Mouse (Mus musculus): ENCODE results near the gene Cd70. TPM values are rescaled to one million over a fixed set of nuclear protein-coding genes. Genes with fewer than 3 reads are reported as not detected.

Cd70 gene
- polyA plus RNA-seq, 1 experiment from 2014 or later, result not detected

GRCm38 (mm10) chr17:57105181-57106034, 44.2 kb downstream of the Cd70 start, which contains the start of gene Tnfsf9:
Gene Tnfsf9, plus strand, starts transcription at chr17:57105325.
- DNase-seq, result peak; percentile 65
- H3K9me3 ChIP-seq (ENCODE audit: low read depth, low read length), result no peaks in the 10 kb centered on the region
- peak within 1 kb of the TSS; percentile 88 for H3K4me2 ChIP-seq
- H3K27me3 ChIP-seq (ENCODE audit: insufficient read depth, low read length), result no peaks in the 10 kb centered on the region
- H3K36me3 ChIP-seq (ENCODE audit: insufficient read depth), result no peaks in the 10 kb centered on the region
- H3K9ac ChIP-seq, result peak within 1 kb of the TSS; percentile 69
- H3K4me1 ChIP-seq (ENCODE audit: insufficient read depth), result 0 out of 2 replicates have a peak, but pooled peaks cover 5% of the 10 kb centered on the region
- peak; percentile 87 for ATAC-seq (ENCODE audit: insufficient read depth)
- peak within 1 kb of the TSS; percentile 72; the same call in 1 of the 2 replicates for H3K27ac ChIP-seq (ENCODE audit: low read depth)
- H3K4me3 ChIP-seq (ENCODE audit: low read depth, low read length), result peak within 1 kb of the TSS; percentile 64
- WGBS, result under 1% methylated on average over 50 of the region's 61 CpGs
- no peak for TF ChIP-seq CTCF (IDR thresholded peaks at IDR 0.05; ENCODE audit: low read depth)

DNA sequence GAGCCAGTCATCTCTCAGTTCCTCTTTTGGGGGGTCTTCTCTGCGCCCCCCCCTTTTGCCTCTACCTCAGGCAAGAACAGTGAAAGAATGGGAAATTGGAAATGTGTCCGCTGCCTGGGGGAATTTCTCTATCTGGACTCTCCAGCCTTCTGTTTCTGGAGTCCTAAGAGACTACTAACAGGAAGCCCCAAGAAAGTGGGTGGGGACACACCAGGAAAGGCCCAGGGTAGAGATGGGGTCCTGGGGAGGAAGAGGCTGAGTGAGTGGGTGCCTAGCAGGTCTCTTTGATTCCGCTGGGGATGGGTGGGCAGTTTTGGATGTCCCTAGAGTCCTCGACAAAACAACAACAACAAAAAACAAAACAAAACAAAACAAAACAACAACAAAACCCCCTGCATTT, 45.1 kb downstream of the Cd70 start:
- ATAC-seq (ENCODE audit: insufficient read depth) (no peak), DNase-seq (no peak)
- 0 out of 2 replicates have a peak, but pooled peaks cover 5% of the 10 kb centered on the region for H3K4me1 ChIP-seq (ENCODE audit: insufficient read depth)
- H3K4me3 ChIP-seq (ENCODE audit: low read depth, low read length), result peak overlapping the region; percentile 64
- 35% methylated on average over 4 of the region's 4 CpGs for WGBS
- H3K9me3 ChIP-seq (ENCODE audit: low read depth, low read length), result no peaks in the 10 kb centered on the region
- TF ChIP-seq CTCF (IDR thresholded peaks at IDR 0.05; ENCODE audit: low read depth), result no peak
- no peaks in the 10 kb centered on the region for H3K27me3 ChIP-seq (ENCODE audit: insufficient read depth, low read length)
- peak overlapping the region; percentile 88 for H3K4me2 ChIP-seq
- H3K27ac ChIP-seq (ENCODE audit: low read depth), result no peak overlapping the region
- no peaks in the 10 kb centered on the region for H3K36me3 ChIP-seq (ENCODE audit: insufficient read depth)
- H3K9ac ChIP-seq, result peak overlapping the region; percentile 69; the same call in 1 of the 2 replicates

DNA sequence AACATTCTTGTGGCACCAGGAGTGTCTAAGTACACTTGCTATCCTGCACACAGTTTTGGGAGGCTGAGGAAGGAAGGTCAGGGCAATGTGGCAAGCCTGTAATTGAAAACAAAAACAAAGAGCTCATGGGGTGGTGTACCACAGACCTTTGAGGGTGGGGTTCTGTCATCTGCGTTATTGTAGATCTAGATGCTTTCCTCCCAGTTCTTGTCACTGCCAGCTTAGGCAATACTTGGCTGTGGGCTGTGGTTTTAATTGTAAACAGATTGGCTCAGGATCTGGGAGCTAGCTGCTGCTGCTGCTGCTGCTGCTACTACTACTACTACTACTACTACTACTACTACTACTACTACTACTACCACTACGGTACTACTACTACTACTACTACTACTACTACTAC, 47.3 kb downstream of the Cd70 start:
- H3K4me2 ChIP-seq, result no peak overlapping the region
- no peak for TF ChIP-seq CTCF (IDR thresholded peaks at IDR 0.05; ENCODE audit: low read depth)
- no peaks in the 10 kb centered on the region for H3K27me3 ChIP-seq (ENCODE audit: insufficient read depth, low read length)
- ATAC-seq (ENCODE audit: insufficient read depth), result no peak
- no peak overlapping the region for H3K27ac ChIP-seq (ENCODE audit: low read depth)
- no peak for DNase-seq
- no peak overlapping the region for H3K4me3 ChIP-seq (ENCODE audit: low read depth, low read length)
- 89% methylated on average over 2 of the region's 2 CpGs for WGBS
- H3K36me3 ChIP-seq (ENCODE audit: insufficient read depth), result no peaks in the 10 kb centered on the region
- no peaks in the 10 kb centered on the region for H3K9me3 ChIP-seq (ENCODE audit: low read depth, low read length)
- H3K9ac ChIP-seq, result no peak overlapping the region
- H3K4me1 ChIP-seq (ENCODE audit: insufficient read depth), result 0 out of 2 replicates have a peak, but pooled peaks cover 5% of the 10 kb centered on the region

- no peak for TF ChIP-seq CTCF (IDR thresholded peaks at IDR 0.05; ENCODE audit: low read depth)
- H3K27me3 ChIP-seq (ENCODE audit: insufficient read depth, low read length), result no peaks in the 10 kb centered on the region
- H3K9ac ChIP-seq, result no peak overlapping the region
- H3K4me3 ChIP-seq (ENCODE audit: low read depth, low read length), result no peak overlapping the region
- H3K27ac ChIP-seq (ENCODE audit: low read depth), result no peak overlapping the region
- peaks cover 5% of the 10 kb centered on the region; the same call in 1 of the 2 replicates for H3K4me1 ChIP-seq (ENCODE audit: insufficient read depth)
- no peak overlapping the region for H3K4me2 ChIP-seq
- ATAC-seq (ENCODE audit: insufficient read depth), result no peak
- WGBS, result 7% methylated on average over 10 of the region's 10 CpGs
- DNase-seq, result peak; percentile 58
- no peaks in the 10 kb centered on the region for H3K36me3 ChIP-seq (ENCODE audit: insufficient read depth)
- H3K9me3 ChIP-seq (ENCODE audit: low read depth, low read length), result no peaks in the 10 kb centered on the region
Measured at GRCm38 (mm10) chr17:57099629-57100325, 49.8 kb downstream of the Cd70 start.

- DNase-seq (no peak), ATAC-seq (ENCODE audit: insufficient read depth) (no peak)
- H3K27me3 ChIP-seq (ENCODE audit: insufficient read depth, low read length), result no peaks in the 10 kb centered on the region
- TF ChIP-seq CTCF (IDR thresholded peaks at IDR 0.05; ENCODE audit: low read depth), result no peak
- H3K4me3 ChIP-seq (ENCODE audit: low read depth, low read length), result no peak overlapping the region
- H3K36me3 ChIP-seq (ENCODE audit: insufficient read depth), result no peaks in the 10 kb centered on the region
- H3K4me2 ChIP-seq, result no peak overlapping the region
- H3K4me1 ChIP-seq (ENCODE audit: insufficient read depth), result no peaks in the 10 kb centered on the region; the same call in 1 of the 2 replicates
- H3K9me3 ChIP-seq (ENCODE audit: low read depth, low read length), result no peaks in the 10 kb centered on the region
- 65% methylated on average over 5 of the region's 5 CpGs for WGBS
- H3K27ac ChIP-seq (ENCODE audit: low read depth), result no peak overlapping the region
- H3K9ac ChIP-seq, result no peak overlapping the region
Measured at GRCm38 (mm10) chr17:57098321-57098720, 51.3 kb downstream of the Cd70 start.

DNA sequence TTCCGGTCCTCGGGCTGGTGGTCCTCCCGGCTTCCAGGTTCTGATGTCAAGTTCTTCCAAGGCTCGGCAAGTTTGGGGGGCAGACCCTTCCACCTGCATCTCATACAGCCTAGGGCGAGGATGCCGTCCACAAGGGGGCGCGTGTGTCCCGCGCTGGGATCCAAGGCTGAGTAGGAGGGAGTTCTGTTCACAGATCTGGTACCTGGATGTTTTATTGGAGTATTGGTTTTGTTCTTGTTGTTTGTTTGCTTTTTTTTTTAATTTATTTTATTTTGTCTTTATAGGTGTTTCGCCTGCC, 53.0 kb downstream of the Cd70 start:
- Histone ChIP-seq H3K4me3 (ENCODE audit: low read depth, low read length) (no peak overlapping the region), H3K27ac (ENCODE audit: low read depth) (no peak overlapping the region), H3K9ac (no peak overlapping the region), H3K9me3 (ENCODE audit: low read depth, low read length) (no peaks in the 10 kb centered on the region), H3K4me2 (peak overlapping the region; percentile 51), H3K27me3 (ENCODE audit: insufficient read depth, low read length) (no peaks in the 10 kb centered on the region), H3K36me3 (ENCODE audit: insufficient read depth) (no peaks in the 10 kb centered on the region), H3K4me1 (ENCODE audit: insufficient read depth) (no peaks in the 10 kb centered on the region; the same call in 1 of the 2 replicates)
- DNase-seq (peak; percentile 88), ATAC-seq (ENCODE audit: insufficient read depth) (peak; percentile 85)
- TF ChIP-seq CTCF (IDR thresholded peaks at IDR 0.05; ENCODE audit: low read depth), result peak; percentile 94
- 2% methylated on average over 11 of the region's 11 CpGs for WGBS

Other genes with a start within 250 kb of the Cd70 start
- gene Mllt1, start 214.4 kb downstream of the Cd70 start, polyA plus RNA-seq (2014; fragmentation: Nextera tagmentation; extraction: Ambion mirVana), result 31.4 and 39.3 TPM in 2 replicates
- gene Acer1, start 167.7 kb downstream of the Cd70 start, polyA plus RNA-seq (2014; fragmentation: Nextera tagmentation; extraction: Ambion mirVana), result not detected in 2 replicates
- 146 and 158 TPM in 2 replicates for gene Clpp, start 159.5 kb downstream of the Cd70 start, polyA plus RNA-seq (2014; fragmentation: Nextera tagmentation; extraction: Ambion mirVana)
- gene Alkbh7, start 152.4 kb downstream of the Cd70 start, polyA plus RNA-seq (2014; fragmentation: Nextera tagmentation; extraction: Ambion mirVana), result 39.0 and 39.8 TPM in 2 replicates
- gene Pspn, start 149.8 kb downstream of the Cd70 start, polyA plus RNA-seq (2014; fragmentation: Nextera tagmentation; extraction: Ambion mirVana), result 0.46 and 1.0 TPM in 2 replicates
- gene Gtf2f1, start 138.5 kb downstream of the Cd70 start, polyA plus RNA-seq (2014; fragmentation: Nextera tagmentation; extraction: Ambion mirVana), result 53.2 and 60.2 TPM in 2 replicates
- 0.16 TPM in 1 of 2 replicates, not detected in the other for gene Gm17949, start 138.3 kb downstream of the Cd70 start, polyA plus RNA-seq (2014; fragmentation: Nextera tagmentation; extraction: Ambion mirVana)
- 60.8 and 69.4 TPM in 2 replicates for gene Khsrp, start 118.3 kb downstream of the Cd70 start, polyA plus RNA-seq (2014; fragmentation: Nextera tagmentation; extraction: Ambion mirVana)
- 0.15 and 0.16 TPM in 2 replicates for gene Slc25a41, start 108.1 kb downstream of the Cd70 start, polyA plus RNA-seq (2014; fragmentation: Nextera tagmentation; extraction: Ambion mirVana)
- 38.6 and 41.3 TPM in 2 replicates for gene Crb3, start 90.7 kb downstream of the Cd70 start, polyA plus RNA-seq (2014; fragmentation: Nextera tagmentation; extraction: Ambion mirVana)
- 8.4 and 10.3 TPM in 2 replicates for gene Slc25a23, start 89.9 kb downstream of the Cd70 start, polyA plus RNA-seq (2014; fragmentation: Nextera tagmentation; extraction: Ambion mirVana)
- gene Dennd1c, start 71.3 kb downstream of the Cd70 start, polyA plus RNA-seq (2014; fragmentation: Nextera tagmentation; extraction: Ambion mirVana), result 3.4 and 4.6 TPM in 2 replicates
- 20.3 and 22.9 TPM in 2 replicates for gene Tubb4a, start 62.0 kb downstream of the Cd70 start, polyA plus RNA-seq (2014; fragmentation: Nextera tagmentation; extraction: Ambion mirVana)
- gene Tnfsf9, start 44.5 kb downstream of the Cd70 start, polyA plus RNA-seq (2014; fragmentation: Nextera tagmentation; extraction: Ambion mirVana), result 8.1 and 8.5 TPM in 2 replicates
- 0.16 and 0.46 TPM in 2 replicates for gene Tnfsf14, start 44.4 kb upstream of the Cd70 start, polyA plus RNA-seq (2014; fragmentation: Nextera tagmentation; extraction: Ambion mirVana)
- gene C3, start 78.4 kb upstream of the Cd70 start, polyA plus RNA-seq (2014; fragmentation: Nextera tagmentation; extraction: Ambion mirVana), result 0.64 and 0.67 TPM in 2 replicates
- 30.8 and 33.9 TPM in 2 replicates for gene Gpr108, start 98.7 kb upstream of the Cd70 start, polyA plus RNA-seq (2014; fragmentation: Nextera tagmentation; extraction: Ambion mirVana)
- 39.9 and 40.3 TPM in 2 replicates for gene Trip10, start 99.7 kb upstream of the Cd70 start, polyA plus RNA-seq (2014; fragmentation: Nextera tagmentation; extraction: Ambion mirVana)
- 2.7 TPM in 2 replicates for gene Vav1, start 129.3 kb upstream of the Cd70 start, polyA plus RNA-seq (2014; fragmentation: Nextera tagmentation; extraction: Ambion mirVana)
- gene Adgre1, start 208.9 kb upstream of the Cd70 start, polyA plus RNA-seq (2014; fragmentation: Nextera tagmentation; extraction: Ambion mirVana), result 5.6 and 6.2 TPM in 2 replicates

Data from lung, embryonic 14.5 days (tissue).